Mouse (Mus musculus): Measurements from ENCODE around the gene Cnksr3. TPM values are rescaled to one million over a fixed set of nuclear protein-coding genes. Genes with fewer than 3 reads are reported as not detected.
A peak's percentile ranks its signal among the peaks of the same experiment; 100 is the strongest.

Gene Cnksr3
- polyA plus RNA-seq, 1 experiment from 2014 or later, result 11.1 TPM

DNA sequence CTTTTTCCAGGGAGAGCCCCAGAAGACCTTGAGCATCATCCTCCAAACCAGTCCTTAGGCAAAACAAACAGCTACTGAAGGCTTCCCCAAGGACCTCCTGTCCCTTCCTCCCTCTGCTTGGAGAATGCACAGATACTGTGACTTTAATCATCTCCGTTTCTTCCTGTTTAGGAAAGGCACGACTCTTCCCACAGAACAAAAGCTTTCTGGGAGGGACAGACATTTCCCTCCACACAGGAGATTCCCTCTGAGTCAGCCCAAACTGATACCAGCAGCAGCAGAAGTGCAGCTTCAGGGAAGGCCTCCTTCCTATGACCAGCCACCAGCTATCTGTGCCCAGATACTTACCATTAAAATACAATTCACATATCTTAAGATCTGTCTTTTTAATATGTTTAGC is 37.6 kb downstream of the Cnksr3 start:
- ATAC-seq (ENCODE audit: insufficient number of reproducible peaks, insufficient read depth, low FRiP score, low read depth), result no peak
- H3K27me3 ChIP-seq (ENCODE audit: control insufficient read depth, insufficient read depth, low read length), result no peaks in the 10 kb centered on the region
- H3K4me1 ChIP-seq (ENCODE audit: control insufficient read depth, insufficient read depth, low read length), result peaks cover 19% of the 10 kb centered on the region; the same call in 1 of the 2 replicates
- H3K27ac ChIP-seq (ENCODE audit: low read length), result no peak overlapping the region
- no peak overlapping the region for H3K4me2 ChIP-seq (replicated peaks; ENCODE audit: low read depth, low read length)
- no peak overlapping the region for H3K4me3 ChIP-seq (ENCODE audit: low read depth, low read length)
- no peaks in the 10 kb centered on the region for H3K36me3 ChIP-seq (ENCODE audit: control insufficient read depth, insufficient read depth, low read length)
- 35% methylated on average over 2 of the region's 2 CpGs for WGBS
- no peaks in the 10 kb centered on the region for H3K9me3 ChIP-seq (ENCODE audit: control insufficient read depth, low read depth, low read length)
- H3K9ac ChIP-seq (replicated peaks; ENCODE audit: low read depth, low read length), result no peak overlapping the region

GRCm38 (mm10) chr10:7173098-7173497 is 38.9 kb downstream of the Cnksr3 start:
- Histone ChIP-seq H3K9ac (replicated peaks; ENCODE audit: low read depth, low read length) (no peak overlapping the region), H3K27ac (ENCODE audit: low read length) (no peak overlapping the region), H3K4me3 (ENCODE audit: low read depth, low read length) (no peak overlapping the region), H3K27me3 (ENCODE audit: control insufficient read depth, insufficient read depth, low read length) (no peaks in the 10 kb centered on the region), H3K9me3 (ENCODE audit: control insufficient read depth, low read depth, low read length) (no peaks in the 10 kb centered on the region), H3K4me1 (ENCODE audit: control insufficient read depth, insufficient read depth, low read length) (peaks cover 7% of the 10 kb centered on the region; the same call in 1 of the 2 replicates), H3K36me3 (ENCODE audit: control insufficient read depth, insufficient read depth, low read length) (no peaks in the 10 kb centered on the region), H3K4me2 (replicated peaks; ENCODE audit: low read depth, low read length) (no peak overlapping the region)
- ATAC-seq (ENCODE audit: insufficient number of reproducible peaks, insufficient read depth, low FRiP score, low read depth), result no peak
- 66% methylated on average over 1 of the region's 1 CpGs for WGBS

GRCm38 (mm10) chr10:7170434-7170833 is 41.6 kb downstream of the Cnksr3 start:
- H3K27ac ChIP-seq (ENCODE audit: low read length), result no peak overlapping the region
- H3K4me1 ChIP-seq (ENCODE audit: control insufficient read depth, insufficient read depth, low read length), result peaks cover 10% of the 10 kb centered on the region; the same call in 1 of the 2 replicates
- no peak overlapping the region for H3K9ac ChIP-seq (replicated peaks; ENCODE audit: low read depth, low read length)
- 88% methylated on average over 3 of the region's 3 CpGs for WGBS
- no peak overlapping the region for H3K4me2 ChIP-seq (replicated peaks; ENCODE audit: low read depth, low read length)
- H3K27me3 ChIP-seq (ENCODE audit: control insufficient read depth, insufficient read depth, low read length), result no peaks in the 10 kb centered on the region
- ATAC-seq (ENCODE audit: insufficient number of reproducible peaks, insufficient read depth, low FRiP score, low read depth), result no peak
- H3K36me3 ChIP-seq (ENCODE audit: control insufficient read depth, insufficient read depth, low read length), result no peaks in the 10 kb centered on the region
- H3K4me3 ChIP-seq (ENCODE audit: low read depth, low read length), result no peak overlapping the region
- no peaks in the 10 kb centered on the region for H3K9me3 ChIP-seq (ENCODE audit: control insufficient read depth, low read depth, low read length)

DNA sequence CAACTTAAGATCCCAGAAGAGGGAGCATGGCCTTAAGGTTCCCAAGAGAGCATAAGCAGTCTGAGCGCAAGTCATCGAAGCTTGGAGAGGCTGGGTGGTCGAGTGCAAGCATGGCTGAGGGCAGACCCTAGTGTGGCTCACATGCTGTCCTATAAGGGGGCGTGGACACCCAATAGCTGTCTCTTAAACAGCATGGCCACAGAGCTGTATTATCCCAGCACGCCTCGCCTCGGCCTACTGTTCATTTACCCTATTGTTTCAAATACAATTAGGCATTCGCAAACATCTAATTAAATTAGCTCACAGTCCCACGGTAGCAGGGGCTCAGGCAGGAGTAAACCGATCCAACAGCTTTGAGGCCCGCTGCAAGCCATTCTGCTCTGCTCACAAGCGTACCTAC is 49.0 kb downstream of the Cnksr3 start:
- no peak overlapping the region for H3K27ac ChIP-seq (ENCODE audit: low read length)
- H3K9me3 ChIP-seq (ENCODE audit: control insufficient read depth, low read depth, low read length), result no peaks in the 10 kb centered on the region
- no peak overlapping the region for H3K4me3 ChIP-seq (ENCODE audit: low read depth, low read length)
- H3K4me1 ChIP-seq (ENCODE audit: control insufficient read depth, insufficient read depth, low read length), result peaks cover 24% of the 10 kb centered on the region
- no peak overlapping the region for H3K9ac ChIP-seq (replicated peaks; ENCODE audit: low read depth, low read length)
- ATAC-seq (ENCODE audit: insufficient number of reproducible peaks, insufficient read depth, low FRiP score, low read depth), result no peak
- WGBS, result 70% methylated on average over 12 of the region's 12 CpGs
- H3K36me3 ChIP-seq (ENCODE audit: control insufficient read depth, insufficient read depth, low read length), result peaks cover 3% of the 10 kb centered on the region; the same call in 1 of the 2 replicates
- H3K4me2 ChIP-seq (replicated peaks; ENCODE audit: low read depth, low read length), result no peak overlapping the region
- H3K27me3 ChIP-seq (ENCODE audit: control insufficient read depth, insufficient read depth, low read length), result no peaks in the 10 kb centered on the region

GRCm38 (mm10) chr10:7159061-7159511 is 53.0 kb downstream of the Cnksr3 start:
- no peak overlapping the region for H3K9ac ChIP-seq (replicated peaks; ENCODE audit: low read depth, low read length)
- no peaks in the 10 kb centered on the region for H3K9me3 ChIP-seq (ENCODE audit: control insufficient read depth, low read depth, low read length)
- ATAC-seq (ENCODE audit: insufficient number of reproducible peaks, insufficient read depth, low FRiP score, low read depth), result peak; percentile 63; the same call in 1 of the 2 replicates
- H3K36me3 ChIP-seq (ENCODE audit: control insufficient read depth, insufficient read depth, low read length), result peaks cover 3% of the 10 kb centered on the region; the same call in 1 of the 2 replicates
- peak overlapping the region; percentile 39 for H3K4me2 ChIP-seq (replicated peaks; ENCODE audit: low read depth, low read length)
- H3K27me3 ChIP-seq (ENCODE audit: control insufficient read depth, insufficient read depth, low read length), result no peaks in the 10 kb centered on the region
- H3K4me1 ChIP-seq (ENCODE audit: control insufficient read depth, insufficient read depth, low read length), result peaks cover 30% of the 10 kb centered on the region
- H3K4me3 ChIP-seq (ENCODE audit: low read depth, low read length), result 0 out of 2 replicates have a peak overlapping the region, but pooled peaks have one; percentile 4
- whole genome bisulfite sequencing, result 7% methylated on average over 7 of the region's 7 CpGs
- peak overlapping the region; percentile 96 for H3K27ac ChIP-seq (ENCODE audit: low read length)

DNA sequence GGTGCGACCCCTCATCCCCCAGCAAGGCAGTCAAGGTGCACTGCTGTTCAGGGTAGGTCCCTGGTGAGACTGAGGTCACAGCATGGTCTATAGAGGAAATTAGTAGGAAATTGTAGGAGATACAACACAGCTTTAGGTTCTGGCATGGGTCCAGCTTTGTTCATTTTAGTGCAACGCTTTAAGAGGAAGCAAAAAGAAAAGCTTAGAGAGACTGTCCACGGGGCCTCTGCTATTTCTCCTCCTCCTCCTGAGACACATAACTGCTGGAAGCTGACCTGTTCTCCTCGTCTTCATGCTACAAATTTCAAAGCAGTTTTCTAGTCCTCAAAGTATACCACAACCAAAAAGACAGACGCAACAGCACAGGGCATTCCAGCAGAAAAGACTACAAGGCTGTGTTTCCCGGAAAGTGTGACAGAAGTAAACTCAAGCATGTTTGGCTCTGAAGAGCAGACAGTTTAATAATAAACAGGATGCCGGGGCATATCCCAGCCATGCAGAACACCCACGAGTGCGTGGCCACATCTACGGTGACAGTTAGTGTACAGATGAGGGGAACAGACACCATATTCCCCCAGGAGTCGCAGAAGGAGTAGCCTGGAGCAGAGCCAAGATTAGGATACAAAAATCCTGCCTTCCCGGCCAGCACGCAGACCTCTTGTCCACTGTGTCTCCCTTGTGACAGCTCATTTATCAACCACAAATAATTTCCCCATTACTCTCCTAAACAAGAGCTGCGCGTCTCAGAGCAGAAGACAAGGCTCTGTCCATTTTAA is 53.6 kb downstream of the Cnksr3 start:
- peak overlapping the region; percentile 96 for H3K27ac ChIP-seq (ENCODE audit: low read length)
- H3K9me3 ChIP-seq (ENCODE audit: control insufficient read depth, low read depth, low read length), result no peaks in the 10 kb centered on the region
- H3K36me3 ChIP-seq (ENCODE audit: control insufficient read depth, insufficient read depth, low read length), result peaks cover 7% of the 10 kb centered on the region; the same call in 1 of the 2 replicates
- peak; percentile 59; the same call in 1 of the 2 replicates for ATAC-seq (ENCODE audit: insufficient number of reproducible peaks, insufficient read depth, low FRiP score, low read depth)
- WGBS, result 9% methylated on average over 15 of the region's 15 CpGs
- H3K27me3 ChIP-seq (ENCODE audit: control insufficient read depth, insufficient read depth, low read length), result no peaks in the 10 kb centered on the region
- H3K4me1 ChIP-seq (ENCODE audit: control insufficient read depth, insufficient read depth, low read length), result peaks cover 30% of the 10 kb centered on the region
- 0 out of 2 replicates have a peak overlapping the region, but pooled peaks have one; percentile 4 for H3K4me3 ChIP-seq (ENCODE audit: low read depth, low read length)
- no peak overlapping the region for H3K9ac ChIP-seq (replicated peaks; ENCODE audit: low read depth, low read length)
- peak overlapping the region; percentile 39 for H3K4me2 ChIP-seq (replicated peaks; ENCODE audit: low read depth, low read length)

DNA sequence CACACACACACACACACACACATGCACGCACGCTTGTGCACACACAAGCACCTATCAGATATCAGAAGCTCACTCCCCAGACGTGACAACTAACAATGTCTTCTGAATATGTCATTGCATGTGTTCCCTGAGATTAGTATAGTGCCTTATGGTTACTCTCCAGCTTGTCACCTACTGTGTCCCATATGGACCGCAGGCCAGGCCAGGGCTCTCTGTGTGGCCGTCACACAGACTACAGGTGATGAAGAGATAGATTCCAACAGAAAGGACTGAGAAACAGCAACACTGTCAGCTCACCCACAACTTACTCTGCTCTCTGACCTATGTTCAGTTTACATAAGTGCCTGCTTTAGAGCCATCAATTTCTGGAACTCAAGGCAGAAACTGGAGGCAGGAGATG is 57.2 kb downstream of the Cnksr3 start:
- Histone ChIP-seq H3K36me3 (ENCODE audit: control insufficient read depth, insufficient read depth, low read length) (peaks cover 4% of the 10 kb centered on the region; the same call in 1 of the 2 replicates), H3K9me3 (ENCODE audit: control insufficient read depth, low read depth, low read length) (no peaks in the 10 kb centered on the region), H3K27me3 (ENCODE audit: control insufficient read depth, insufficient read depth, low read length) (no peaks in the 10 kb centered on the region), H3K4me3 (ENCODE audit: low read depth, low read length) (no peak overlapping the region), H3K4me2 (replicated peaks; ENCODE audit: low read depth, low read length) (no peak overlapping the region), H3K27ac (ENCODE audit: low read length) (no peak overlapping the region), H3K9ac (replicated peaks; ENCODE audit: low read depth, low read length) (no peak overlapping the region), H3K4me1 (ENCODE audit: control insufficient read depth, insufficient read depth, low read length) (peaks cover 25% of the 10 kb centered on the region)
- no peak for ATAC-seq (ENCODE audit: insufficient number of reproducible peaks, insufficient read depth, low FRiP score, low read depth)
- 92% methylated on average over 5 of the region's 5 CpGs for WGBS

DNA sequence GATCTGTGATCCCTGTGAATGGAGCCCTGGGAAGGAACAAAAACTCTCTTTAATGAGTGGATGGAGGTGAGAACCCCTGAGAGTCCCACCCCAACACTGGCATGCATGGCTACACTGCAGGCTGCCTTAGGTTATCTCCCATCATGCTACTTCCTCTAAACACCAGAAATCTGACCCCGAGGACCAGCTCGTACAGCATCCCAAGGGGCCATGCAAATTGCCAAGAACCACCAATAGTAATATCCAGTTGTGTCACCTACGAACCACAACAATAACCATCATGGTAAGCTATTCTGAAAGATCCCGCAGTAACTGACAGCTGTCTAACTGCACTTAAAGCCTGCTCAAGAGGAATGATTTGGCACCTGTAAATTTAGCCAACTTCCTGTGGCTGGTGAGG is 59.1 kb downstream of the Cnksr3 start:
- ATAC-seq (ENCODE audit: insufficient number of reproducible peaks, insufficient read depth, low FRiP score, low read depth), result no peak
- WGBS, result 83% methylated on average over 4 of the region's 4 CpGs

More for the DNA sequence above, 59.1 kb downstream of the Cnksr3 start:
- Histone ChIP-seq H3K4me3 (ENCODE audit: low read depth, low read length) (no peak overlapping the region), H3K4me2 (replicated peaks; ENCODE audit: low read depth, low read length) (no peak overlapping the region), H3K9ac (replicated peaks; ENCODE audit: low read depth, low read length) (no peak overlapping the region), H3K9me3 (ENCODE audit: control insufficient read depth, low read depth, low read length) (no peaks in the 10 kb centered on the region), H3K4me1 (ENCODE audit: control insufficient read depth, insufficient read depth, low read length) (peaks cover 8% of the 10 kb centered on the region; the same call in 1 of the 2 replicates), H3K27ac (ENCODE audit: low read length) (no peak overlapping the region), H3K36me3 (ENCODE audit: control insufficient read depth, insufficient read depth, low read length) (peaks cover 4% of the 10 kb centered on the region; the same call in 1 of the 2 replicates), H3K27me3 (ENCODE audit: control insufficient read depth, insufficient read depth, low read length) (no peaks in the 10 kb centered on the region)
